Mouse (Mus musculus) C2C12 (cell line): Measurements from ENCODE around the gene Slc38a9.

Experiments used
- CTCF ChIP-seq: IDR thresholded peaks from one replicate; pipeline ENCODE4 v1.5.1; 2011; ENCODE audit not compliant: control insufficient read depth, insufficient read depth, insufficient read length
- FOSL1 ChIP-seq: IDR thresholded peaks from one replicate; pipeline ENCODE4 v1.8.0; 2011; ENCODE audit warnings: mild to moderate bottlenecking, low read length; ENCODE audit not compliant: poor library complexity, insufficient read depth, severe bottlenecking
- MAX ChIP-seq: IDR thresholded peaks from one replicate; pipeline ENCODE4 v1.6.1; 2011; ENCODE audit warnings: mild to moderate bottlenecking, control low read depth
- MYOD1 ChIP-seq: IDR thresholded peaks from one replicate; pipeline ENCODE4 v1.6.1; 2011; ENCODE audit warnings: low read depth; ENCODE audit not compliant: control insufficient read depth, insufficient read length
- USF1 ChIP-seq: IDR thresholded peaks from one replicate; pipeline ENCODE4 v1.6.1; 2011; ENCODE audit warnings: low read depth, mild to moderate bottlenecking, control low read depth, moderate library complexity

DNA sequence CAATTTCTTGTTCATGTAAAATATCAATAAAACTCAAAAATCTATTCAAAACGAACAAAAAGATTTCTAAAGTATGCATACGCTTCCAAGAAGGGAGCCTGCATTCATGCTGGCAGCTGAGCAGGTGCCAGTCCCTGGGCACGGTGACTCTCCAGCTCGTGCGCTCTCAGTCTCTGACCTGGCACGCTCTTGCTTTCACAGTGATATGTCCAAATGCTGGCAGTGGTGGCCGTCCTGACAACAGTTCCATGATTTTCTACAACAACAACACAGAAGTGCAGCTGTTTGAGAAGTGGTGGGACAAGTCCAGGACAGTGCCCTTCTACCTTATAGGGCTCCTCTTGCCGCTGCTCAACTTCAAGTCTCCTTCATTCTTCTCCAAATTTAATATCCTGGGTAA is 40.7 kb downstream of the Slc38a9 start:
- TF ChIP-seq MAX: no peak
- TF ChIP-seq CTCF: no peak
- TF ChIP-seq FOSL1: no peak
- no peak for TF ChIP-seq USF1
- no peak for TF ChIP-seq MYOD1
